Comparison of ENCODE assay signal across 8 mouse cellular contexts in genomic region chr6:142571629-142572360, GRCm38 (mm10). TPM values are rescaled to one million over a fixed set of nuclear protein-coding genes. Genes with fewer than 3 reads are reported as not detected.
DNase-seq lines count a peak whose midpoint lies in the region; ATAC-seq lines count a peak whose summit lies in the region.

No protein-coding gene starts in this region.

- H3K4me3 ChIP-seq in hindbrain, embryonic 15.5 days: peak overlapping the region; percentile 51
- peak overlapping the region; percentile 43 for H3K4me3 ChIP-seq in liver, embryonic 12.5 days

- ATAC-seq in common myeloid progenitor, adult 5-6 weeks (replicated peaks; ENCODE audit: low read depth, poor library complexity, severe bottlenecking): peak; percentile 39; the same call in 1 of the 2 replicates
- ATAC-seq in hindbrain, embryonic 15.5 days (ENCODE audit: low FRiP score, low read depth): no peak
- ATAC-seq in liver, embryonic 12.5 days: no peak

- H3K36me3 ChIP-seq in hindbrain, embryonic 15.5 days: no peaks in the 10 kb centered on the region
- H3K36me3 ChIP-seq in liver, embryonic 12.5 days: no peaks in the 10 kb centered on the region

- H3K27ac ChIP-seq in hindbrain, embryonic 15.5 days (replicated peaks): no peak overlapping the region
- H3K27ac ChIP-seq in liver, embryonic 12.5 days: no peak overlapping the region

- H3K9ac ChIP-seq in hindbrain, embryonic 15.5 days: peak overlapping the region; percentile 40; the same call in 1 of the 2 replicates
- H3K9ac ChIP-seq in liver, embryonic 12.5 days: no peak overlapping the region; the same call in 1 of the 2 replicates

- peak; percentile 24 for DNase-seq in adrenal gland, postnatal 14 days
- no peak for DNase-seq in adrenal gland, adult 8-10 months
- DNase-seq in retina, embryonic 14.5 days (ENCODE audit: low spot score): peak; percentile 36
- no peak for DNase-seq in layer of hippocampus, postnatal 25 days (ENCODE audit: extremely low spot score in 1 of 2, low spot score in 1 of 2)
- DNase-seq in right cerebral cortex, postnatal 14 days: no peak

- H3K4me2 ChIP-seq in hindbrain, embryonic 15.5 days: peak overlapping the region; percentile 99
- peak overlapping the region; percentile 65 for H3K4me2 ChIP-seq in liver, embryonic 12.5 days

- WGBS in hindbrain, embryonic 15.5 days: 4% methylated on average over 21 of the region's 21 CpGs
- WGBS in liver, embryonic 12.5 days (ENCODE audit: insufficient replicate concordance): 5% methylated on average over 21 of the region's 21 CpGs

- H3K27me3 ChIP-seq in hindbrain, embryonic 15.5 days: peaks cover 55% of the 10 kb centered on the region
- H3K27me3 ChIP-seq in liver, embryonic 12.5 days (replicated peaks): peaks cover 54% of the 10 kb centered on the region

- H3K4me1 ChIP-seq in hindbrain, embryonic 15.5 days (replicated peaks): peaks cover 25% of the 10 kb centered on the region
- peaks cover 11% of the 10 kb centered on the region; the same call in 1 of the 2 replicates for H3K4me1 ChIP-seq in liver, embryonic 12.5 days

- H3K9me3 ChIP-seq in hindbrain, embryonic 15.5 days: no peaks in the 10 kb centered on the region
- no peaks in the 10 kb centered on the region for H3K9me3 ChIP-seq in liver, embryonic 12.5 days (replicated peaks)

RNA-seq across cellular contexts. Expression of gene Kcnj8, which starts 0.4 kb away (rescaled TPM):
- 20.5 and 24.1 TPM in 2 replicates for total RNA-seq in adrenal gland, postnatal 14 days (2021)
- 10 to 100 TPM in 2 of 4 experiments, 1 to 10 TPM in 2; 8.3 to 11.8 (median 10.1) TPM for total RNA-seq in adrenal gland, adult 8-10 months (2022)
- not detected in 2 replicates for total RNA-seq in common myeloid progenitor, adult 5-6 weeks (2017)
- 12.5 and 13.6 TPM in 2 replicates for polyA plus RNA-seq in hindbrain, embryonic 15.5 days (2015; fragmentation: Nextera tagmentation; extraction: Ambion mirVana)
- polyA plus RNA-seq in liver, embryonic 12.5 days (2016; fragmentation: Nextera tagmentation; extraction: Ambion mirVana): 2.5 and 3.1 TPM in 2 replicates
- 1 to 10 TPM; 1.5 to 1.6 TPM for total RNA-seq in layer of hippocampus, postnatal 25 days (2021)

Comparison
In these comparisons a context has a peak if more than half of its experiments do, and no peak if none do; other contexts are left out.
1. DNase-seq: peak in adrenal gland, postnatal 14 days (single experiment) and retina, embryonic 14.5 days (single experiment); none in adrenal gland, adult 8-10 months (single experiment), layer of hippocampus, postnatal 25 days (0 of 2) and right cerebral cortex, postnatal 14 days (single experiment).